Mouse (Mus musculus) neural tube, embryonic 12.5 days (tissue): ENCODE measurements at regions not wholly inside any gene's neighbourhood (a gene's known extent, or its start where the extent isn't known, plus 50 kb on each side); places are given as distances from the start of the nearest gene placed in this dataset. TPM values are rescaled to one million over a fixed set of nuclear protein-coding genes. Genes with fewer than 3 reads are reported as not detected.

Source experiments
- microRNA-seq: library from miRNA; unstranded; fragments of <30 nt; microRNA quantifications from one replicate; pipeline ENCODE4, GENCODE M21; 2017

Small RNA genes in the stretch of these regions (microRNA-seq; reads per million reads assigned to microRNA genes)
- not detected for gene Gm22194
